Mouse (Mus musculus): ENCODE results near the gene Sp6. TPM values are rescaled to one million over a fixed set of nuclear protein-coding genes. Genes with fewer than 3 reads are reported as not detected.

The Sp6 gene
- polyA plus RNA-seq, 1 experiment from 2014 or later, result 22.0 TPM

DNA sequence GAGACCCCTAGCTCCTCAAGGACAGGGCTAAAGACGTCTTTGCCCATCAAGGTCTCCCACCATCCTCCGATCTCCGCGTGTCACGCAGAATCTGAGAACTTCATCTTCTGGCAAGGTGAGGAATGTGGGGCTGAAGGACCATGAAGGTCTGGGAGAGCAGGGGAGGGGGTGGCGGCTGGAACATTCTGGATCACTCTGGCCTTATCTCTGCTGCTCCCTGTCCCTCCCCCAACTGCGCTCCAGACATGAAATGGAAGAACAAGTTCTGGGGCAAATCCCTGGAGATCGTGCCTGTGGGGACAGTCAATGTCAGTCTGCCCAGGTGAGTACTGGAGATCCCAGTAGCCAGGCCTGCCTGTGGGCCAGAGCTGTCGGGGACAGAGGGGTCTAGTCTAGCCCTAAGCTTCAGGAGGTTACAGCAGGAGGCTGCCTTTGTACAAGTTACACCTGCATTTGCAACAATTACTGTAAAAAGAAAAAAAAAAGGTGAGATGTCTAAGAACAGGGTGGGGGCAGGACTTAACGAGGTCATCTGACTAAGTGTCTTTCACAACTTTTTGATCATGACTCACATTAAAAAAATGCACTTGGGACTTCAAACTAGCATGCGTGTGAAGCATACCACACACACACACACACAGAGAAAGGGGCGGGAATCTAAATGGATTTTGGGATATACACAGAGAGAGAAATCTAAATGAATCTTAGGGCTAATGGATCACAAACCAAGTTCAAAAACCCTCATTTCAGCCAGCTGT, 52.5 kb downstream of the Sp6 start:
- WGBS, result 84% methylated on average over 12 of the region's 12 CpGs
- H3K4me3 ChIP-seq (ENCODE audit: low read depth, low read length), result no peak overlapping the region
- DNase-seq (ENCODE audit: low spot score) (no peak), ATAC-seq (ENCODE audit: low FRiP score, low TSS enrichment) (no peak)
- no peaks in the 10 kb centered on the region for H3K9me3 ChIP-seq (ENCODE audit: control insufficient read depth, low read length)
- no peak overlapping the region for H3K27ac ChIP-seq (replicated peaks)
- H3K4me2 ChIP-seq (replicated peaks; ENCODE audit: low read depth), result no peak overlapping the region
- H3K27me3 ChIP-seq (ENCODE audit: control insufficient read depth, insufficient read depth, low read length), result no peaks in the 10 kb centered on the region
- no peak overlapping the region for H3K9ac ChIP-seq (ENCODE audit: low read length)
- H3K4me1 ChIP-seq (replicated peaks; ENCODE audit: control insufficient read depth, insufficient read depth), result no peaks in the 10 kb centered on the region
- H3K36me3 ChIP-seq (ENCODE audit: control insufficient read depth, insufficient read depth, low read length), result peaks cover 12% of the 10 kb centered on the region
- TF ChIP-seq CTCF (IDR thresholded peaks at IDR 0.05; ENCODE audit: low read depth), result no peak
- TF ChIP-seq EP300 (optimal IDR thresholded peaks at IDR 0.05), result no peak

DNA sequence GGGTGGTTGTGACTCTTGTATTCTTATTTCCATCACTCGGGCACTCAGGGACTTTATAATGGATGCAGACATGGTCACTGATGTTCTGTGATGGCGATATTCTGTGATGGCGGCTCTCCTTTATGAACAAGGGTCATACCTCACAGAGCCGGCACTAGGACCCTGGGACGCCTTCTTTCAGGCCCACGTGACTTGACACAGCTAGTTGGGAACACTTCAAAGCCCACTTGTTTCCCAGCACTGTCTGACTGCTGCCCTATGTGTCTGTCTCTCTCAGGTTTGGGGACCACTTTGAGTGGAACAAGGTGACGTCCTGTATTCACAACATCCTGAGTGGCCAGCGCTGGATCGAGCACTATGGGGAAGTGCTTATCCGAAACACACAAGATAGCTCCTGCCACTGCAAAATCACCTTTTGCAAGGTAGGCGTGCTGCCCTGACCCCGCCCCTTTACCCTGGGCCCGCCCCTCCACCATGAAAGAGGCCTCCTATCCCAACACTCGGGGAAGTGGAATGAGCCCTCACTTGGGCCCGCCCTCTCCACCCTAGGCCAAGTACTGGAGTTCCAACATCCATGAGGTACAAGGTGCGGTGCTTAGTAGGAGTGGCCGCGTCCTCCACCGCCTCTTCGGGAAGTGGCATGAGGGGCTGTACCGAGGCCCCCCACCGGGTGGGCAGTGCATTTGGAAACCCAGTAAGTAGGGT, 53.6 kb downstream of the Sp6 start:
- no peaks in the 10 kb centered on the region for H3K4me1 ChIP-seq (replicated peaks; ENCODE audit: control insufficient read depth, insufficient read depth)
- no peak overlapping the region for H3K27ac ChIP-seq (replicated peaks)
- H3K36me3 ChIP-seq (ENCODE audit: control insufficient read depth, insufficient read depth, low read length), result peaks cover 5% of the 10 kb centered on the region; the same call in 1 of the 2 replicates
- no peak overlapping the region for H3K4me3 ChIP-seq (ENCODE audit: low read depth, low read length)
- no peak overlapping the region for H3K9ac ChIP-seq (ENCODE audit: low read length)
- DNase-seq (ENCODE audit: low spot score) (peak; percentile 72), ATAC-seq (ENCODE audit: low FRiP score, low TSS enrichment) (peak; percentile 65)
- 53% methylated on average over 22 of the region's 22 CpGs for whole genome bisulfite sequencing
- H3K27me3 ChIP-seq (ENCODE audit: control insufficient read depth, insufficient read depth, low read length), result no peaks in the 10 kb centered on the region
- H3K4me2 ChIP-seq (replicated peaks; ENCODE audit: low read depth), result no peak overlapping the region
- H3K9me3 ChIP-seq (ENCODE audit: control insufficient read depth, low read length), result no peaks in the 10 kb centered on the region
- TF ChIP-seq EP300 (optimal IDR thresholded peaks at IDR 0.05), result no peak
- TF ChIP-seq CTCF (IDR thresholded peaks at IDR 0.05; ENCODE audit: low read depth), result no peak

DNA sequence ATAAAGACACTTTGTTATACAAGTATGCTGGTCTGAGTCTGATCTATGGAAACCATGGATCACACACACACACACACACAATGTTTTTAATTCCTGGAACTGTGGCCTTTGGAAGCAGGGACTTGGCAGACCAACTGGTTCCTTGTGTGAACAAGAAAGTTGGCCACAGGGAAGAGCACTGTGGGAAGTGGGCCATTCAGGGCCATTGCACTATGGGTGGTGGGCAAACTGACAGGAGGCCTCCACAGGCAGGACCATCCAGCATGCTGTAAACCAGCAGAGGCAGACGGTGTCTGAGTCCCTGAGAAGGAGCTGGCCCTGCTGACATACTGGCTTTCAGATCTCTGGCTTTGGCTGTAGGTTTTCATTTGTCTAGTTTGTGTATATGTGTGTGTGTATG, 56.1 kb downstream of the Sp6 start:
- H3K27me3 ChIP-seq (ENCODE audit: control insufficient read depth, insufficient read depth, low read length), result no peaks in the 10 kb centered on the region
- no peak overlapping the region for H3K9ac ChIP-seq (ENCODE audit: low read length)
- H3K4me2 ChIP-seq (replicated peaks; ENCODE audit: low read depth), result no peak overlapping the region
- WGBS, result 55% methylated on average over 1 of the region's 1 CpGs
- no peak overlapping the region for H3K4me3 ChIP-seq (ENCODE audit: low read depth, low read length)
- peaks cover 5% of the 10 kb centered on the region; the same call in 1 of the 2 replicates for H3K36me3 ChIP-seq (ENCODE audit: control insufficient read depth, insufficient read depth, low read length)
- no peak for ATAC-seq (ENCODE audit: low FRiP score, low TSS enrichment)
- DNase-seq (ENCODE audit: low spot score), result no peak
- H3K27ac ChIP-seq (replicated peaks), result no peak overlapping the region
- TF ChIP-seq EP300 (optimal IDR thresholded peaks at IDR 0.05) (no peak), CTCF (IDR thresholded peaks at IDR 0.05; ENCODE audit: low read depth) (no peak)
- no peaks in the 10 kb centered on the region for H3K4me1 ChIP-seq (replicated peaks; ENCODE audit: control insufficient read depth, insufficient read depth)
- no peaks in the 10 kb centered on the region for H3K9me3 ChIP-seq (ENCODE audit: control insufficient read depth, low read length)

DNA sequence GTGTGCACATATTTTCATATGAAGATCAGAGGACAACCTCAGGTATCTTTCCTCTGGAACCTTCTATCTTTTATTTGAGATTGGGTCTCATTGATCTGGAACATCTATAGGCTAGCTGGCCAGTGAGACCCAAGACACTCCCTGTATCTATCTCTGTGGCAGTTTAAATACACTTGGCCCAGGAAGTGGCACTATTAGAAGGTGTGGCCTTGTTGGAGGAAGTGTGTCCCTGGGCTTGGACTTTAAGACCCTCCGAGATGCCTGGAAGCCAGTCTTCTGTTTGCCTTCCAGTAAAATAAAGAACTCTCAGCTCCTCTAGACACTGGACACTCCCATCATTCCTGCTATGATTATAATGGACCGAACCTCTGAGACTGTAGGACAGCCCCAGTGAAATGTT, 56.6 kb downstream of the Sp6 start:
- Histone ChIP-seq H3K4me3 (ENCODE audit: low read depth, low read length) (no peak overlapping the region), H3K4me1 (replicated peaks; ENCODE audit: control insufficient read depth, insufficient read depth) (no peaks in the 10 kb centered on the region), H3K4me2 (replicated peaks; ENCODE audit: low read depth) (no peak overlapping the region), H3K36me3 (ENCODE audit: control insufficient read depth, insufficient read depth, low read length) (peaks cover 3% of the 10 kb centered on the region; the same call in 1 of the 2 replicates), H3K9ac (ENCODE audit: low read length) (no peak overlapping the region), H3K27me3 (ENCODE audit: control insufficient read depth, insufficient read depth, low read length) (no peaks in the 10 kb centered on the region), H3K27ac (replicated peaks) (no peak overlapping the region), H3K9me3 (ENCODE audit: control insufficient read depth, low read length) (no peaks in the 10 kb centered on the region)
- DNase-seq (ENCODE audit: low spot score) (no peak), ATAC-seq (ENCODE audit: low FRiP score, low TSS enrichment) (no peak)
- 73% methylated on average over 2 of the region's 2 CpGs for WGBS
- no peak for TF ChIP-seq CTCF (IDR thresholded peaks at IDR 0.05; ENCODE audit: low read depth)
- TF ChIP-seq EP300 (optimal IDR thresholded peaks at IDR 0.05), result no peak

DNA sequence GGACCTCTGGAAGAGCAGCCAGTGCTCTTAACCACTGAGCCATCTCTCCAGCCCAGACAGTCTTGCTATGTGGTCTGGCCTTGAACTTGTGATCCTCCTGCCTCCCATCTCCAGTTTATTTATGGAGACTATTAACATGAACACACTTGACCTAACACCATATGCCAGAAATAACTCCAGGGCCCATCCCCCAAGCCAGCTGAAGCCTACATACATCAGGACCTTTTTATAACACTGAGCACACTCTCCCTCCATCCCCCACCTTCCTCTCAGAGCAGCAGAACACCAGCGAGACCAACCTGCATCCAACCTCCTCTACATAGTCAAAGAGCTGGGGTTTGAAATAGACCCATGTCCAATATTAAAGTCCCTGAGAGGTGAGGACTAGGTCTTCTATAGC, 57.9 kb downstream of the Sp6 start:
- TF ChIP-seq EP300 (optimal IDR thresholded peaks at IDR 0.05) (no peak), CTCF (IDR thresholded peaks at IDR 0.05; ENCODE audit: low read depth) (no peak)
- H3K27ac ChIP-seq (replicated peaks), result no peak overlapping the region
- ATAC-seq (ENCODE audit: low FRiP score, low TSS enrichment) (no peak), DNase-seq (ENCODE audit: low spot score) (no peak)
- H3K4me3 ChIP-seq (ENCODE audit: low read depth, low read length), result no peak overlapping the region
- no peak overlapping the region for H3K9ac ChIP-seq (ENCODE audit: low read length)
- peaks cover 3% of the 10 kb centered on the region; the same call in 1 of the 2 replicates for H3K36me3 ChIP-seq (ENCODE audit: control insufficient read depth, insufficient read depth, low read length)
- no peak overlapping the region for H3K4me2 ChIP-seq (replicated peaks; ENCODE audit: low read depth)
- H3K4me1 ChIP-seq (replicated peaks; ENCODE audit: control insufficient read depth, insufficient read depth), result no peaks in the 10 kb centered on the region
- 45% methylated on average over 1 of the region's 1 CpGs for WGBS
- H3K27me3 ChIP-seq (ENCODE audit: control insufficient read depth, insufficient read depth, low read length), result no peaks in the 10 kb centered on the region
- H3K9me3 ChIP-seq (ENCODE audit: control insufficient read depth, low read length), result no peaks in the 10 kb centered on the region

DNA sequence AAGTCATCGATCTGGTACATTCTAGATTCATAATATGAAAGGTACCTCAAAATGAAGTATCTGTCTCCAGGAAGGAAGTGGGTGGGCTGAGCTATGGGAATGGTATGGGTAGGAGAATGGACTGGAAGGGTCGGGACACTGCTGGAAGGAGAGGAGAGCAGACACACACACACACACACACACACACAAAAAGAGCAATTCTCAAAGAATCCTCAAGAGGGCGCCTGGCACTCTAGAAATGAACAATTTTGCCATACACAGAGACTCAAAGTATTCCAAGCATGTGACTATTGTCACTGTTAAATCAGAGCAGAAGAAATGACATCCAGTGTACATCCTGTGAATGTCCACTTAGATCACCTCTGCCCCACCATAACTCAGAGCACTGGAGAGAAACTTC, 59.3 kb downstream of the Sp6 start:
- H3K4me1 ChIP-seq (replicated peaks; ENCODE audit: control insufficient read depth, insufficient read depth), result no peaks in the 10 kb centered on the region
- peaks cover 3% of the 10 kb centered on the region; the same call in 1 of the 2 replicates for H3K36me3 ChIP-seq (ENCODE audit: control insufficient read depth, insufficient read depth, low read length)
- WGBS, result 29% methylated on average over 3 of the region's 3 CpGs
- peak; percentile 57 for DNase-seq (ENCODE audit: low spot score)
- H3K9ac ChIP-seq (ENCODE audit: low read length), result no peak overlapping the region
- no peaks in the 10 kb centered on the region for H3K27me3 ChIP-seq (ENCODE audit: control insufficient read depth, insufficient read depth, low read length)
- no peak overlapping the region for H3K4me2 ChIP-seq (replicated peaks; ENCODE audit: low read depth)
- H3K9me3 ChIP-seq (ENCODE audit: control insufficient read depth, low read length), result no peaks in the 10 kb centered on the region
- TF ChIP-seq CTCF (IDR thresholded peaks at IDR 0.05; ENCODE audit: low read depth) (peak; percentile 87), EP300 (optimal IDR thresholded peaks at IDR 0.05) (no peak)
- H3K4me3 ChIP-seq (ENCODE audit: low read depth, low read length), result no peak overlapping the region
- H3K27ac ChIP-seq (replicated peaks), result no peak overlapping the region
- ATAC-seq (ENCODE audit: low FRiP score, low TSS enrichment), result peak; percentile 24; the same call in 1 of the 2 replicates
